Mouse (Mus musculus) embryonic fibroblast, embryonic 13.5 days (primary cell): ENCODE results near the gene Cdiptos.

Source experiments
- CTCF ChIP-seq: IDR thresholded peaks from 2 replicates; pipeline ENCODE4 v1.5.1; 2011; ENCODE audit warnings: mild to moderate bottlenecking, control low read depth, low read length, moderate library complexity, borderline replicate concordance; ENCODE audit not compliant: insufficient read depth
- POLR2A ChIP-seq: IDR thresholded peaks from 2 replicates; pipeline ENCODE4 v1.6.1; 2011; ENCODE audit warnings: low read depth, mild to moderate bottlenecking, control low read depth, low read length, moderate library complexity

DNA sequence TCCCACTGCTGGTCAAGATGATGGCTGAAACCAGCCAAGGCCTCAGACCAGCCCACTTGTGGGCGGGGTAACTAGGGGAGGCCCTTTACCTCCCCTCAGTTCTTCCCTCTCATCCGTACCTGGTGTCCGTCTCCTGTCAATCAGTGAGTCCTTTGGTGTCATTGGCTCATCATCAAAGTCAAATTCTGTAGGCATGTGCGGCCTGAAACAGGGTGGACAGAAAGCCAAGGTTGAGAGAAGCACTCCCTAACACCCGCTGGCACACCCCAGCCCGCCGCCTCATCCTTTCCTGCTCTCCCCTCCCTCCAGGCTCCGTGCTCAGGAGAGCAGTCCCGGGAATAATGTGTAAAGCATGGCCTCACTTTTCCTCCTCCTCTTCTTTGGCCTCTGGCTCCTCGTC, 40.2 kb upstream of the Cdiptos start:
- TF ChIP-seq CTCF (no peak), POLR2A (no peak; the same call in 1 of the 2 replicates)
